ENCODE assay signal across 12 mouse cellular contexts in genomic region chr2:143117453-143117852, GRCm38 (mm10). TPM values are rescaled to one million over a fixed set of nuclear protein-coding genes. Genes with fewer than 3 reads are reported as not detected.
A peak's percentile ranks its signal among the peaks of the same experiment; 100 is the strongest.
DNase-seq lines count a peak whose midpoint lies in the region; ATAC-seq and TF ChIP-seq lines count a peak whose summit lies in the region.
"Had no signal": no experiment of that assay in that cellular context is flagged by ENCODE, and none has a peak within 500 bp of the region (broad histone marks: within the 10 kb centered on the region; RNA-seq: fewer than 3 reads in every experiment).

No protein-coding gene starts in this region.

- WGBS in hindbrain, embryonic 11.5 days, result 52% methylated on average over 3 of the region's 3 CpGs
- WGBS in hindbrain, embryonic 12.5 days, result 62% methylated on average over 3 of the region's 3 CpGs
- 59% methylated on average over 3 of the region's 3 CpGs for WGBS in thymus, adult 2 months

- H3K27ac ChIP-seq in hindbrain, embryonic 11.5 days (ENCODE audit: low read depth, low read length), result no peak overlapping the region
- H3K27ac ChIP-seq in hindbrain, embryonic 12.5 days, result no peak overlapping the region
- no peak overlapping the region for H3K27ac ChIP-seq in thymus, adult 2 months (ENCODE audit: control insufficient read depth, insufficient read depth, low read length)

- H3K4me1 ChIP-seq in hindbrain, embryonic 11.5 days (replicated peaks; ENCODE audit: control insufficient read depth, insufficient read depth, low read length), result no peaks in the 10 kb centered on the region
- no peaks in the 10 kb centered on the region for H3K4me1 ChIP-seq in hindbrain, embryonic 12.5 days
- no peaks in the 10 kb centered on the region for H3K4me1 ChIP-seq in thymus, adult 2 months (replicated peaks; ENCODE audit: control insufficient read depth, insufficient read depth, low read length)

- no peaks in the 10 kb centered on the region for H3K36me3 ChIP-seq in hindbrain, embryonic 11.5 days (ENCODE audit: control insufficient read depth, insufficient read depth, low read length)
- no peaks in the 10 kb centered on the region for H3K36me3 ChIP-seq in hindbrain, embryonic 12.5 days
- H3K36me3 ChIP-seq in thymus, adult 2 months (ENCODE audit: control insufficient read depth, insufficient read depth, low read length), result no peaks in the 10 kb centered on the region

- no peak for DNase-seq in hindbrain, embryonic 11.5 days (ENCODE audit: low spot score)
- peak; percentile 52 for DNase-seq in NIH3T3 (ENCODE audit: low read depth)
- DNase-seq in cerebellum, adult 18-20 months, result peak; percentile 39 to 57
- peak; percentile 38 to 74 for DNase-seq in left cerebral cortex, postnatal 25 days (ENCODE audit: low spot score in 2 of 2)
- no peak for DNase-seq in ovary, adult 18-20 months (ENCODE audit: low spot score)
- DNase-seq in urinary bladder, adult 18-20 months (ENCODE audit: low spot score in 2 of 2), result no peak
- DNase-seq in thymus, adult 2 months, result no peak
- DNase-seq: kidney, adult 18-20 months had no signal

- intact Hi-C loops in left cerebral cortex, postnatal 25 days (cut with DNase I), result loop anchor here (5.0 to 10.0 kb wide), 4 partner anchors 245 to 1337 kb away; partner anchors contain the start of gene Pcsk2

- no peak overlapping the region for H3K4me2 ChIP-seq in hindbrain, embryonic 11.5 days (replicated peaks; ENCODE audit: low read depth, low read length)
- H3K4me2 ChIP-seq in hindbrain, embryonic 12.5 days (replicated peaks), result no peak overlapping the region
- H3K4me2 ChIP-seq: liver, embryonic 11.5 days had no signal

- no peak overlapping the region for H3K4me3 ChIP-seq in hindbrain, embryonic 11.5 days (ENCODE audit: low read depth, low read length)
- no peak overlapping the region for H3K4me3 ChIP-seq in hindbrain, embryonic 12.5 days
- H3K4me3 ChIP-seq in thymus, adult 2 months (ENCODE audit: control insufficient read depth, insufficient read depth, low read length), result no peak overlapping the region

- H3K9me3 ChIP-seq in hindbrain, embryonic 11.5 days (ENCODE audit: control insufficient read depth, low read length), result no peaks in the 10 kb centered on the region
- H3K9me3 ChIP-seq in hindbrain, embryonic 12.5 days (replicated peaks), result no peaks in the 10 kb centered on the region

- no peaks in the 10 kb centered on the region for H3K27me3 ChIP-seq in hindbrain, embryonic 11.5 days (ENCODE audit: control insufficient read depth, insufficient read depth, low read length)
- H3K27me3 ChIP-seq in hindbrain, embryonic 12.5 days, result no peaks in the 10 kb centered on the region
- no peaks in the 10 kb centered on the region for H3K27me3 ChIP-seq in thymus, adult 2 months (ENCODE audit: control insufficient read depth, insufficient read depth, low read length)

- H3K9ac ChIP-seq in hindbrain, embryonic 11.5 days (ENCODE audit: low read depth, low read length), result no peak overlapping the region
- no peak overlapping the region for H3K9ac ChIP-seq in hindbrain, embryonic 12.5 days

- ATAC-seq in hindbrain, embryonic 11.5 days (ENCODE audit: low FRiP score), result peak; percentile 12; the same call in 1 of the 2 replicates
- ATAC-seq in hindbrain, embryonic 12.5 days (ENCODE audit: low FRiP score), result no peak
- ATAC-seq: midbrain, embryonic 16.5 days had no signal

- no peak for TF ChIP-seq CTCF in thymus, adult 2 months (IDR thresholded peaks at IDR 0.05; ENCODE audit: borderline replicate concordance, control insufficient read depth, extremely low read depth, insufficient read depth, low read length, poor library complexity)

- TF ChIP-seq POLR2A in thymus, adult 2 months (IDR thresholded peaks at IDR 0.05; ENCODE audit: control insufficient read depth, extremely low read depth, insufficient read depth, low read length, poor library complexity), result no peak

RNA-seq across cellular contexts. Expression of gene Otor, which starts 39.2 kb away (rescaled TPM):
- polyA plus RNA-seq in hindbrain, embryonic 11.5 days (2014; fragmentation: Nextera tagmentation; extraction: Ambion mirVana), result 2.2 and 2.3 TPM in 2 replicates
- 3.4 and 4.9 TPM in 2 replicates for polyA plus RNA-seq in hindbrain, embryonic 12.5 days (2016; fragmentation: Nextera tagmentation; extraction: Ambion mirVana)
- total RNA-seq in left cerebral cortex, postnatal 25 days (2021), result not detected
- polyA plus RNA-seq in thymus, adult 2 months (2012; rRNA removed), result not detected in 2 replicates
- polyA plus RNA-seq: spleen, adult 2 months had no signal

RNA-seq across cellular contexts. Expression of gene Snrpb2, which starts 54.6 kb away (rescaled TPM):
- polyA plus RNA-seq in hindbrain, embryonic 11.5 days (2014; fragmentation: Nextera tagmentation; extraction: Ambion mirVana), result 121 and 128 TPM in 2 replicates
- polyA plus RNA-seq in hindbrain, embryonic 12.5 days (2016; fragmentation: Nextera tagmentation; extraction: Ambion mirVana), result 89.7 and 97.7 TPM in 2 replicates
- 10 to 100 TPM; 34.2 to 35.0 TPM for total RNA-seq in left cerebral cortex, postnatal 25 days (2021)
- 7.0 and 7.5 TPM in 2 replicates for polyA plus RNA-seq in thymus, adult 2 months (2012; rRNA removed)

Comparison
In these comparisons a context has a peak if more than half of its experiments do, and no peak if none do; other contexts are left out.
1. DNase-seq: peak in NIH3T3 (single experiment), cerebellum, adult 18-20 months (2 of 2) and left cerebral cortex, postnatal 25 days (2 of 2); none in hindbrain, embryonic 11.5 days (single experiment), ovary, adult 18-20 months (single experiment), urinary bladder, adult 18-20 months (0 of 2) and thymus, adult 2 months (single experiment).
2. RNA of gene Snrpb2, which starts 54.6 kb away (polyA plus RNA-seq): 121 to 128 TPM in hindbrain, embryonic 11.5 days and 89.7 to 97.7 TPM in hindbrain, embryonic 12.5 days; 7.0 to 7.5 TPM in thymus, adult 2 months; every median in the first group is over 10 times any median in the second.